Mouse (Mus musculus) G1E (cell line): ENCODE results near the gene Tcf25.

Source experiments
- CTCF ChIP-seq: IDR thresholded peaks from 2 replicates; pipeline ENCODE4 v1.5.1; 2012; ENCODE audit warnings: low read depth, low read length, inconsistent platforms, mixed read lengths
- GATA1 ChIP-seq: IDR thresholded peaks from 2 replicates; pipeline ENCODE4 v1.6.1; 2012; ENCODE audit warnings: borderline replicate concordance, low read length, inconsistent platforms, mixed read lengths
- GATA2 ChIP-seq: IDR thresholded peaks from 2 replicates; pipeline ENCODE4 v1.6.1; 2012; ENCODE audit warnings: low read depth, low read length, inconsistent platforms, borderline replicate concordance
- POLR2AphosphoS5 ChIP-seq: IDR thresholded peaks from 2 replicates; pipeline ENCODE4 v1.6.1; 2012; ENCODE audit warnings: low read depth, low read length, inconsistent platforms; ENCODE audit not compliant: insufficient replicate concordance

- TF ChIP-seq CTCF (no peak), POLR2AphosphoS5 (no peak), GATA1 (no peak), GATA2 (no peak)
Observed at GRCm38 (mm10) chr8:123426511-123427509, 53.3 kb downstream of the Tcf25 start.
